Mouse (Mus musculus) left cerebral cortex, postnatal 4 days (tissue): ENCODE results near the gene Prr36. TPM values are rescaled to one million over a fixed set of nuclear protein-coding genes. Genes with fewer than 3 reads are reported as not detected.

Experiments
- total RNA-seq, 2 experiments: library from RNA; stranded (reverse); gene quantifications; 2 replicates each; pipeline ENCODE4 v1.2.3; 2021

The Prr36 gene
- total RNA-seq, 2 experiments from 2014 or later, result 108 to 109 TPM

Other genes starting within 250 kb of the Prr36 start
- gene Cd209f, start 111.6 kb downstream of the Prr36 start, total RNA-seq, result under 1 TPM; 0.50 to 0.56 TPM
- gene Cd209g, start 83.4 kb downstream of the Prr36 start, total RNA-seq, result not detected
- gene Evi5l, start 50.9 kb downstream of the Prr36 start, total RNA-seq, result 100 to 1,000 TPM; 172 to 174 TPM
- gene Lrrc8e, start 9.4 kb upstream of the Prr36 start, total RNA-seq, result not detected
- 10 to 100 TPM; 62.9 to 65.4 TPM for gene Map2k7, start 21.3 kb upstream of the Prr36 start, total RNA-seq
- gene Gm49320, start 21.4 kb upstream of the Prr36 start, total RNA-seq, result under 1 TPM in 1 of 2 experiments, not detected in 1; 0.74 TPM
- 10 to 100 TPM in 1 of 2 experiments, 1 to 10 TPM in 1; 8.7 to 12.9 TPM for gene Tgfbr3l, start 30.8 kb upstream of the Prr36 start, total RNA-seq
- gene Snapc2, start 35.6 kb upstream of the Prr36 start, total RNA-seq, result 10 to 100 TPM; 32.6 to 34.4 TPM
- gene Ctxn1, start 41.8 kb upstream of the Prr36 start, total RNA-seq, result 100 to 1,000 TPM; 421 to 425 TPM
- gene Timm44, start 58.5 kb upstream of the Prr36 start, total RNA-seq, result 10 to 100 TPM; 60.4 to 67.1 TPM
- gene Ccl25, start 107.8 kb upstream of the Prr36 start, total RNA-seq, result 10 to 100 TPM; 22.2 to 27.5 TPM
- 100 to 1,000 TPM in 1 of 2 experiments, 10 to 100 TPM in 1; 87.8 to 103 TPM for gene Elavl1, start 108.0 kb upstream of the Prr36 start, total RNA-seq